Mouse (Mus musculus) intestine, embryonic 14.5 days (tissue): ENCODE results near the gene Tlr2. TPM values are rescaled to one million over a fixed set of nuclear protein-coding genes. Genes with fewer than 3 reads are reported as not detected.
"Not testable (repeated sequence)": the region's sequence is repeated elsewhere in the genome, so short reads cannot be mapped to it uniquely, and the experiment has no call there.

Experiments
- ATAC-seq: fragments of 200-750 bp; cut with Nextera tagmentation; replicated peaks from 2 replicates; pipeline ENCODE4 v1.8.0; 2017; ENCODE audit warnings: low read depth, moderate number of reproducible peaks, moderate TSS enrichment, moderate library complexity; ENCODE audit not compliant: low FRiP score, low TSS enrichment
- DNase-seq: peaks from one replicate; pipeline ENCODE4 v3.0.0-alpha.2; 2018; ENCODE audit warnings: low spot score
- H3K27ac ChIP-seq: fragments of 300-500 bp; sonication (generic); 2 replicates; pipeline ENCODE4 v1.5.1; 2014; ENCODE audit warnings: low read depth, mild to moderate bottlenecking, control low read depth
- H3K27me3 ChIP-seq: fragments of 300-500 bp; sonication (generic); replicated peaks from 2 replicates; pipeline ENCODE4 v1.6.1; 2014; ENCODE audit warnings: low read length, control low read depth; ENCODE audit not compliant: control insufficient read depth, insufficient read depth
- H3K36me3 ChIP-seq: fragments of 300-500 bp; sonication (generic); 2 replicates; pipeline ENCODE4 v1.6.1; 2014; ENCODE audit warnings: low read length, control low read depth; ENCODE audit not compliant: control insufficient read depth, insufficient read depth
- H3K4me1 ChIP-seq: fragments of 300-500 bp; sonication (generic); replicated peaks from 2 replicates; pipeline ENCODE4 v1.6.1; 2014; ENCODE audit warnings: low read length, control low read depth, mixed read lengths; ENCODE audit not compliant: control insufficient read depth, insufficient read depth
- H3K4me2 ChIP-seq: fragments of 300-500 bp; sonication (generic); 2 replicates; pipeline ENCODE4 v1.6.1; 2014; ENCODE audit warnings: low read length
- H3K4me3 ChIP-seq: fragments of 300-500 bp; sonication (generic); 2 replicates; pipeline ENCODE4 v1.5.1; 2014; ENCODE audit warnings: low read depth, low read length, control low read depth, mixed read lengths
- H3K9ac ChIP-seq: fragments of 300-500 bp; sonication (generic); 2 replicates; pipeline ENCODE4 v1.6.1; 2014; ENCODE audit warnings: mild to moderate bottlenecking, low read length
- H3K9me3 ChIP-seq: fragments of 300-500 bp; sonication (generic); 2 replicates; pipeline ENCODE4 v1.6.1; 2016; ENCODE audit warnings: low read length, control low read depth; ENCODE audit not compliant: control insufficient read depth
- WGBS: fragments of 180-500 bp; shearing (Covaris S2); extraction: QIAGEN DNeasy Blood & Tissue Kit; methylation state at CpG from one replicate; pipeline ENCODE4 v1.1.7; 2014; 5-methylcytosine and 5-hydroxymethylcytosine counted together
- polyA plus RNA-seq: library from polyadenylated mRNA; unstranded; fragments of >200 nt; fragmentation: Nextera tagmentation; extraction: Ambion mirVana; gene quantifications from 2 replicates; pipeline ENCODE4 v1.2.1, GENCODE M21; 2014

The Tlr2 gene
- polyA plus RNA-seq, 1 experiment from 2014 or later = 3.9 TPM

DNA sequence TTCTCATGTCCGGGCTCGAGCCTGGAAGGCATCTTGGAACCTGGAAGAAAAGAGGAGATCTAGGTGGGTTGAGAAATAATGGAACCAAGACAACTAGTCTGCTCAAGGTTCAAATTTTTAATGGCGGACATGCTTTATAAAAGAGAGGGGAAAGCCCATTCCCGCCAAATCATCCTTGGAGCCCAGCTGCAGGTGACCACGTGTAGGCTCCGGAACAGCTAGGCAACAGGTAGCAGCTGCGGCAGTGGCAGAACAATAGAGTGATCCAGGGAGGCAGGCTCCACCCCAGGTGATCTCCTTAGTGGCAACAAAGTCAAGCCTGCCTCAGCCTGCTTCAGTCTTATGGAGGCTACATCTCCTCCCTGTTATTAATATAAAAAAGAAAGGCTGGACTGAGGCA, 30.0 kb upstream of the Tlr2 start:
- not testable (repeated sequence) for H3K4me1 ChIP-seq, DNase-seq, H3K27me3 ChIP-seq, H3K9me3 ChIP-seq, H3K4me3 ChIP-seq, H3K9ac ChIP-seq, H3K36me3 ChIP-seq, H3K27ac ChIP-seq, ATAC-seq, H3K4me2 ChIP-seq
- WGBS = 88% methylated on average over 7 of the region's 7 CpGs

- Histone ChIP-seq H3K4me1 (no peaks in the 10 kb centered on the region), H3K4me2 (no peak overlapping the region), H3K27me3 (no peaks in the 10 kb centered on the region), H3K9me3 (no peaks in the 10 kb centered on the region), H3K36me3 (no peaks in the 10 kb centered on the region), H3K9ac (no peak overlapping the region), H3K27ac (no peak overlapping the region), H3K4me3 (no peak overlapping the region)
- DNase-seq (no peak), ATAC-seq (no peak)
- 97% methylated on average over 2 of the region's 2 CpGs for WGBS
These were observed 28.2 kb upstream of the Tlr2 start for GRCm38 (mm10) chr3:83869776-83870175.

- not testable (repeated sequence) for ATAC-seq, H3K9me3 ChIP-seq, H3K36me3 ChIP-seq, H3K4me3 ChIP-seq, H3K27me3 ChIP-seq, H3K27ac ChIP-seq, H3K4me1 ChIP-seq, H3K4me2 ChIP-seq, H3K9ac ChIP-seq, DNase-seq
These were observed 25.5 kb upstream of the Tlr2 start for GRCm38 (mm10) chr3:83867026-83867425.

DNA sequence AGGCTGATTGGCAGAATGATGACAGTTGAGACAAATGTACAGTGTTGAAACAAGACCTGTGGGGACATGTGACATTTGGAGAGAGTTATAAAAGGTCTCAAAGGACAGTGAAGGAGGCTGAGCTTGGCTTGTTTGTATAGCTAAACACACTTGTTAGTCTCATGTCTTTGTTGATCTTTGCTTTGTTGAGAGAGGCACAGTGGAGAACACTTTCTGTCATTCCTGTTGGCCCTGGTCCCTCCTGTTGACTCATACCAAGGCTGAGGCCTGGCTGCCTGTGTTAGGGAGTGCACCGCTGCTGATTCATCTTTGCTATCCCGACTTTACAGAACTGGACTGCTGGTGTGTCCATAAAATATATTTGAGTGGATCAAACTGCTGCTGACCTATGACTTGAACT, 23.6 kb upstream of the Tlr2 start:
- Histone ChIP-seq H3K36me3 (no peaks in the 10 kb centered on the region), H3K9me3 (no peaks in the 10 kb centered on the region), H3K4me2 (no peak overlapping the region), H3K9ac (no peak overlapping the region), H3K4me3 (no peak overlapping the region), H3K27me3 (no peaks in the 10 kb centered on the region), H3K27ac (no peak overlapping the region), H3K4me1 (no peaks in the 10 kb centered on the region)
- ATAC-seq (no peak), DNase-seq (no peak)
- 77% methylated on average over 2 of the region's 2 CpGs for WGBS

- Histone ChIP-seq H3K27ac (no peak overlapping the region), H3K36me3 (no peaks in the 10 kb centered on the region), H3K4me3 (no peak overlapping the region), H3K9me3 (no peaks in the 10 kb centered on the region), H3K27me3 (no peaks in the 10 kb centered on the region), H3K9ac (no peak overlapping the region), H3K4me1 (no peaks in the 10 kb centered on the region), H3K4me2 (no peak overlapping the region)
- DNase-seq (no peak), ATAC-seq (no peak)
- WGBS = 83% methylated on average over 9 of the region's 9 CpGs
These were observed 22.5 kb upstream of the Tlr2 start for GRCm38 (mm10) chr3:83864064-83864548.

DNA sequence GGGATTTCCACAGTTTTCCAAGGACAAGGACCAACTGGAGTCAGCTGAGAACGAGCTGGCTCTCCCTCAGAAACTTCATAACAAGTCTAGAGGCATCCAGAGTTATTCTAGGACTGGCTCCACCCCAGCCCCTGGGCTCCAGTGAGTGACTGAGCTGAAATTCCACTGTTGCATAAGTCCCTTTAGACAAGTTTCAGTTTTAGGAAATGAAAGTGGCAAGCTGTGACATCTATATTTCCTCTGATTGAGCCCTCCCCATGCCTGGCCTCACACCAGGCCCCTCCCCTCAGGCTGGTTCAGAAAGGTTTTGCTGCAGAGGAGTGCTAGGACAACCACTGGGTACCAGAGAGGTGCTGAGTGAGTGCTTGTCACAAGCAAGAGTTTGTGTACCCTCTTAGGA, 21.4 kb upstream of the Tlr2 start:
- Histone ChIP-seq H3K4me3 (no peak overlapping the region), H3K36me3 (no peaks in the 10 kb centered on the region), H3K4me2 (no peak overlapping the region), H3K9me3 (no peaks in the 10 kb centered on the region), H3K9ac (no peak overlapping the region), H3K27me3 (no peaks in the 10 kb centered on the region), H3K27ac (no peak overlapping the region), H3K4me1 (no peaks in the 10 kb centered on the region)
- ATAC-seq (no peak), DNase-seq (no peak)
- 24% methylated on average over 1 of the region's 1 CpGs for WGBS

- H3K4me3 ChIP-seq = no peak overlapping the region
- H3K9me3 ChIP-seq = no peaks in the 10 kb centered on the region
- H3K4me2 ChIP-seq = no peak overlapping the region
- 86% methylated on average over 7 of the region's 7 CpGs for WGBS
- no peak overlapping the region for H3K9ac ChIP-seq
- H3K27me3 ChIP-seq = no peaks in the 10 kb centered on the region
- ATAC-seq (no peak), DNase-seq (no peak)
- no peaks in the 10 kb centered on the region for H3K36me3 ChIP-seq
- no peaks in the 10 kb centered on the region for H3K4me1 ChIP-seq
- no peak overlapping the region for H3K27ac ChIP-seq
These were observed 18.0 kb upstream of the Tlr2 start for GRCm38 (mm10) chr3:83859595-83859994.

DNA sequence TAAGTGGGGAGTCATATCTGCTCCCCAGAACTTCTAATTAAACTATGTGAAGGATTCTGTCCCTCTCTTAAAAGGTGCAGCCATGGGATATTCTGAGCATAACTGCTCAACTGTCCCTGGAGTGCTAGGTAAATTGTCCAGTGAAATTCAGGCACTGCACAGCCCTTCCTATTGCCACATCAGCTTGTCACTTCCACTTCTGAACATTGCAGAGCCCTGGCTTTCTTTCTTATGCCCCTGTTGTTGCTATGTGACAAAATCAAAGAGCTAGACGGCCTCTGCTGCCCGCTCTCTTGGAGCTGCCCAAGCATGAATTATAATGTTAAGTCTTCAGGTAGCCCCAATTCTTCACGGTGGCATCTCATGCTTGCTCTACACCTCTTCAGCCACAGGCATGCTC, 17.5 kb upstream of the Tlr2 start:
- Histone ChIP-seq H3K4me3 (no peak overlapping the region), H3K4me1 (no peaks in the 10 kb centered on the region), H3K36me3 (no peaks in the 10 kb centered on the region), H3K9ac (no peak overlapping the region), H3K27ac (no peak overlapping the region), H3K9me3 (no peaks in the 10 kb centered on the region), H3K4me2 (no peak overlapping the region), H3K27me3 (no peaks in the 10 kb centered on the region)
- DNase-seq (no peak), ATAC-seq (no peak)
- WGBS = 78% methylated on average over 3 of the region's 3 CpGs

GRCm38 (mm10) chr3:83857621-83858020, 16.1 kb upstream of the Tlr2 start:
- ATAC-seq = no peak
- DNase-seq = no peak
- Histone ChIP-seq H3K4me1 (no peaks in the 10 kb centered on the region), H3K27ac (no peak overlapping the region), H3K4me2 (no peak overlapping the region), H3K9me3 (no peaks in the 10 kb centered on the region), H3K27me3 (no peaks in the 10 kb centered on the region), H3K9ac (no peak overlapping the region), H3K4me3 (no peak overlapping the region), H3K36me3 (no peaks in the 10 kb centered on the region)
- WGBS = 88% methylated on average over 13 of the region's 13 CpGs
